Mouse (Mus musculus) layer of hippocampus, adult 11-12 months (tissue): ENCODE measurements at regions not wholly inside any gene's neighbourhood (a gene's known extent, or its start where the extent isn't known, plus 50 kb on each side); places are given as distances from the start of the nearest gene placed in this dataset.

Experiments used
- DNase-seq: peaks from one replicate; pipeline ENCODE4 v3.0.0; 2022; ENCODE audit warnings: low spot score

DNA sequence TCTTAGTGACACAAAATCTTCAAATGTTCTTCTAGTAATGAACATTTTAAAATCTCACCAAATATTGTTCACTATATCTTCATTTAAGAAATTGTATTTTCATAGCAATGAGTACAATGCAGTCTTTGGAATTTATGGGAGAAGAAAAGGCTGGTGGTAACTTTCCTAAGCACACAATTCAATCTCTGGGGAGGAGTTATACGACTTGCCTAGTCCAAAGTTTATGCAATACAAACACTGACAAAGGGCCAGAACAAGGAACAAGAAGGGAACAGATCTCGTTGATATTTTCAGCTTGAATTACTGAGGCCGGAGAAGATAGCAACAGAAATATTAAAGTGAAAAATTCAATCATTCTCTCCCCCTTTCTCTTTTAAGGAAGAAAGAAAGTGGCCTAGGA is 449.2 kb upstream of the Cited2 start:
- DNase-seq: no peak

GRCm38 (mm10) chr10:17275214-17275613 is 447.8 kb upstream of the Cited2 start:
- no peak for DNase-seq

GRCm38 (mm10) chr10:17277911-17278310 is 445.1 kb upstream of the Cited2 start:
- no peak for DNase-seq

DNA sequence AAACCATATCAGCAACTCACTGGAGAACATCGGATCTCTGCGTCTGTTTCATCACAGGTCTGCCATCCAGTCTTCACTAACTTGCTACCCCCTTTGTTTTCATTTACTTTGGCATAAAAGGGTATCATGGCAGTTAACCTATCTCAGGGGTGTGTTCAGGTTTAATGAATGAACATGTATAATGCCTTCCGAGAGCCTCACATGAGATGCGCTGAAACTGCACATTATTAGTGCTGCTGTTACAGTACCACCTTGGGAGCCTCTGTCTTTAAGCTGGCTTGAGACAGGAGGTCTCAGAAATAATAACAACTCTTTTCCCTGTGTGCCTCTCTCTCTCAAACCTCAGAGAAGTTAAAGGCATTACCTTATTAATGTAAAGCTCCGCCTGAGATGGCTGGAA is 438.2 kb upstream of the Cited2 start:
- DNase-seq: no peak

DNA sequence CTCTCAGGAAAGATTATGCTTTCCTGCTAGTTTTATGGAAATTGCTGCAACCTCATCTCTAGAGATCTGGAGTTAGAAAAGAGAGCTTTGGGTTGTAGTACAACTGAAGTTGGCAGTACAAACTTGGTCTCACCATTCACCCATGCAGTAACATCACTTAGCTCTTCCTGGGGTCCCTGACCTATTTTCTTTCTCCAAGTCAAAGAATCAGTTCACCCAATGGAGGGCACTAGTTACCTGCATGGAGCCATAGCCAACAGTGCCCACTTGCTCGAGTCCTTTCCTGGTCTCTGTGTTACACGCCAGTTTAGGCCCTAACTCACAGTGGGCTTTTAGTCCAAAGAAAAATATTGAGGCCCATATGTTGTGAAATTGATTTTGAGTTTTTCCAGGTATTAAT is 435.9 kb upstream of the Cited2 start:
- DNase-seq: no peak

DNA sequence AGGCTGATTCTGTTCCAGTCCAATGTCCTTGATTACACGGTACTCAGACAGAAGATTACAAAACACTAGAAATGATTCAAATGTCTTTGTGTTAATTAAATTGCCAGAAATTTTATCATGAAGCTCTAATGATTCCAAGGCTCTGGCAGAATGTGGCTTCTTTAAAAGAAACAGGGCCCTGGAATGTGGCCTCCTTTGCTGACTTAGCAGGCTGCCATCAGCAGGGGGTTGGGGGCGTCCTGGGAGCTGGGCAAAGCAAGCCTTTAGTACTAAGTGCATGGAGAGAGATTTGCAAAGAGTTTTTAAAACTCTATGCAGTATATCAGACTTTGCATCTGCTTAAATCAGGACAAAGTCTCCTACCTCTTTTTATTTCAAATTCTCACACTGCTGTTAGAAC is 434.8 kb upstream of the Cited2 start:
- no peak for DNase-seq

- DNase-seq: no peak
These were observed 430.7 kb upstream of the Cited2 start for GRCm38 (mm10) chr10:17292331-17292730.

- DNase-seq: no peak
These were observed 428.6 kb upstream of the Cited2 start for GRCm38 (mm10) chr10:17294440-17294839.

- no peak for DNase-seq
These were observed 427.9 kb upstream of the Cited2 start for GRCm38 (mm10) chr10:17295157-17295556.

GRCm38 (mm10) chr10:17299600-17299999 is 423.4 kb upstream of the Cited2 start:
- DNase-seq: no peak

DNA sequence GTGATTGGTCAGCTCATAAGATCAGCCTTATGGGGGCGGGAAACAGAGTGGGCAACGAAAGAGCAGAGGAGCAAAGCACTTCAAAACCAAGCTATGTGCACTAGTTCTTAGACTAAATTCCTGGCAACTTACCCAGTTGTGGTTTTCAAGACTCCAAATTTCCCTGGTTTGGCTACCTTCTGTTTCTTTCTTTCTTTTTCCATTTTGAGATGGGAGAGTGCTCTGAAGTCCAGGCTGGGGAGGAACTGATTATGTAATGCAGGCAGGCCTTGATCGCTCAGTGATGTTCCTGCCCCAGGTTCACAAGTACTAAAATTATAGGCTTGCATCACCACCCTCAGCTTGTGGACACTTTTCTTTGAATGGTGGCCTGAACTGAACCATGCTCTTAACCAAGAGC is 396.3 kb upstream of the Cited2 start:
- DNase-seq: no peak

DNA sequence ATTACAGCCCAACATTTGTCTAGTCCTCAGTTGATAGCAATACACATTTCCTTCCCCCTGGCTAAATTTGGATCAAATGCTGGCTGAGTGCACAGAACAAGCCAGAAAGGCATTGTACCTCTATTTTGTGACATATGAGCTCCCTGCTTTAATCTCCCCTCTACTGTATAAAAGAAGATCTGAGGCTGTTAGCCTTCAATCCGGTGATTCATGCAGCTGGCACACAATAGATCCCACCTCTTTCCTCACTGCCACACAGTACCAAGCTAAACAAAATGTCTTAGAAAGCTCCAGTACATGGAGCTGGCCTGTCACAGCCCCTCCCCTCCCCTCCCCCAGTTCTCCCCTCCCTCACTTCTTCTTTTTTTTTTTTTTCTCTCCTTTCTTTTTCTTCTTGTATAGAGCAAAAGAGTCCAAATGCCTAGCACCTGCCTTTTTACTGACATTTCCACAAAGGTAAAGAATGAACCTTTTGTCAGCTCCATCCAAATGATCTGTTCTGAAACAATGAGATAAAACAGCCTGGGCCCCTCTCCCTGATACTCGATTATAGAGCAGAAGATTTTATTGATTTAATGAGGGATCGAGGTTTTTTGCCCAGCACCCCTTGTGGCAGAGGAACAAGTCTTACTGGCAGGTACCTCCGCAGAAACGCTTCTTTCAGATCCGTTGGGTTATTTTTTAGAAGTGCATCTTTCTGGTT is 392.0 kb upstream of the Cited2 start:
- DNase-seq: no peak

- DNase-seq: no peak
These were observed 391.4 kb upstream of the Cited2 start for GRCm38 (mm10) chr10:17331607-17332008.

DNA sequence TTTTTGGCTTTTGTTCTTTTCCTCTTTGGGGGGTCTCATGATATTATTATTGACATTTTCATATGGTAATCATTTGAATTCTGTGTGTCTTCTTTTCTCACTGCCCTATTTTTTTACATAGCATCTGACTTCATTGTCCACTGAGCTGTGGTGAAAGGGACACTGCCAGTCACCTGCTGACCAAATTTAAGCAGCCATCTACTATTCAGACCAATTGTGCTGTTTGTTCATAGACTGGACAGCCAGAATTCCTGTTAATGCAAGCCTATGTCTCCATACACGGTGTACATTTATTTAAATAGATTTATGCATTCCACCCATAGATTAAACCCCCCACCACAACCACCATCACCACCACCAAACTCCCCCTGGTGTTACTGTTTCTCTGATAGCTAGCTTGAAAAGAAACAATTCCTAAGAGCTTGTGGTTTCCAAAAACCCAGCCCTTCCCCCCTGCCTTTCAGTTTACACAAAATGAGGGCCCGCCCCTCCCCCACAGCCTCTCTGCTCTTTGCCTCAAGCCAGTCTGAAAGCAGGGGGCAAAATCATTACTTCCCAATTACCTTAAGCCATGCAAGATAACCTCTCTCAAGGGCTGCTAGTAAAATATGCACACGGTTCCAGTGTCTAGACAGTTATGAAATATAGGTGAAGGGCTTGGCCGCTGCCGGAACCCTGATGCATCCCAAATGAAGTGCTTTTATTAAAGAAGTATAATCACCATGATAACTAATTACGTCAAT is 390.8 kb upstream of the Cited2 start:
- no peak for DNase-seq

DNA sequence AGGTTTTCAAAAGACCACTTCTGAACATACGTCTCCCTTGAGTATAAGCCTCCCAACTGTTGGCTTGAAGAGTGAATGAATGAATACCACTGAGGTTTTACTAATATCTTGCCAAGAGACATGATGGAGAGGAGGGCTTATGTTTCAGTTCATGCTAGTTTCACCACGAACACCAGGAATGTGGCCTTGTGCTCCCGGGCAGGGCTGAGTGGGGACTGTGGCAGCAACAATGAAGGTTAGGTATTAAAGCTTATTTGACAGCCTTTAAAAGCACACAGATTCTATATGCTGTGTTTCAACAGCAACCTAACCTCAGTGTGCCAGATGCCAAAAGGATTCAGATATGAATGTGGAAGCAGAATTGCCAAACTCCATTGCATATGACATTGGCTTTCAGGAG is 390.0 kb upstream of the Cited2 start:
- no peak for DNase-seq

- no peak for DNase-seq
These were observed 389.3 kb upstream of the Cited2 start for GRCm38 (mm10) chr10:17333676-17334075.

DNA sequence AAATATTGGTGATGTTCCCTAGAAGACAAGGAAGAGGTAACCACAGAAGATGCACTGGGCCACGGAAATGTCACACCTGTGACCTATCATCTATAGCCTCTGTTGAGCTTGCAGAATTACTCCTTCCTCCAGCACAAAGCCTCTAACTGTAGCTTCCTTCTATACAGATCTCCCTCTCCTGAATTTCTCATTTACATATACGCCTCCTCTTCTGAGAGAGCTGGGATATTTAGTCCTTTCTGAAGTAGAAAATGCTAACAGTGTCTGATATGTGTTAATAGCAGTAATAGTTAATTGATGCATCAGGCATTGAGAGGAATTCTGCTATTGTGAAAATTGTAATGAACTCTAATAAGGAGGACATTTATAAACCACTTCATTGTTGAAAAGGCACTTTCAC is 385.8 kb upstream of the Cited2 start:
- no peak for DNase-seq

- no peak for DNase-seq
These were observed 379.2 kb upstream of the Cited2 start for GRCm38 (mm10) chr10:17343829-17344228.

DNA sequence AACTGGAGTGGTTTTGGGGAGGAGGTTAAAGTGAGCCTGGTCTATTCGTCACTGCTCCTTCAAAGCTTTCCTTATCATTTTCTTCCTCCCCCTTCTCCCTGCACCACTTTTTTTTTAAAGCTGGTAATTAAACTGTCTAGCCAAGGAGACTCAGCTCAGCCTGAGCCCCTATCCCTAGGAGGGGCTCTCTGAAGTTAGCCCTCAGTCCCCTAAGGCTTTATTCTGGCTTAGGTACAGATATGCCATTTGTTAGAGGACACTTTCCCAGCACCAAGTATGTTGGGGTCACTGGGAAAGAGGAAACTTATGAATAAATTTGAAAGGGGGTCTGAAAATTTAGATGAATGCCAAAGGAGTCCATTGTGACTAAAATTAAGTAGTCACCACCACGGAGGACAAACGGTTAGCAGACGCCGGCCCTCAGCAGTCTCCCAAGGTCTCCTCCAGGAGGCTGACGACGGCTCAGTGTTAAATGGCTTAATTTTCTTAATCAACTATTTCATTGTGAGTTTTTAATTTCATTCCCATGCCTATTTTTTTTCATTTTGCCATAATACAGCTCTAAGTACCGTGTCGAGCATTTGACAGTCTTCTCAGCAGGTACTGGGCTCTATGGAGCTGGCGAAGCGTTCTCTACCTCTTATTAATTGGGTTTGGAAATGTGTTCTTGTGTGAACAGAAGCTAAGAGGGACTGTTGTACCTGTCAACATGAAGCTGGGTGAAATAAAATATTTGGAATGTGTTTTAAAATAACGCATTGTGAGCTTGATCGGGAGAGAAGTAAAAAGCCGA is 370.6 kb upstream of the Cited2 start:
- DNase-seq: no peak

- no peak for DNase-seq
These were observed 367.5 kb upstream of the Cited2 start for GRCm38 (mm10) chr10:17355476-17355875.

DNA sequence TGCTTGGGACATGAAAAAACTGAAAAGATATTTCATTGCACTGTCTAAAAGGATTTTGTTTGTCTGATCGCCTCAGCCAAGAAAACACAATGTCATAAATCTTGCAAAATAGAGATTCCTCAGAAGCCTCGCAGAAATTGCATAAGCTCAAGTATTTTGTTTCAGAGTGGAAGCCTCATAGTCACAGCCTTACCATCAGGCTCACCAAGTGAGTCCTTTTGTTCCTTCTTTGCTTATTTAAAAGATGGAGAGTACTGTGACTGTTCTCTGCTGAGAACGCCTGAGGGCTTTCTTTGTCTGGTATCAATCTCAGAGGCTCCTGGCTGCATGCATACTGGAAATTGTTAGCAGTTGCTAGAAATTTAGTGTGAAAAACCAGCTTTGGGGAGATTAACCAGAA is 367.0 kb upstream of the Cited2 start:
- DNase-seq: no peak

GRCm38 (mm10) chr10:17362643-17363042 is 360.4 kb upstream of the Cited2 start:
- DNase-seq: no peak
